Mouse (Mus musculus): ENCODE results near the gene Mybbp1a. TPM values are rescaled to one million over a fixed set of nuclear protein-coding genes. Genes with fewer than 3 reads are reported as not detected.
A peak's percentile ranks its signal among the peaks of the same experiment; 100 is the strongest.
"Not testable (repeated sequence)": the region's sequence is repeated elsewhere in the genome, so short reads cannot be mapped to it uniquely, and the experiment has no call there.

Mybbp1a gene
- total RNA-seq, 2 experiments from 2014 or later, result 55.7 to 56.2 TPM

DNA sequence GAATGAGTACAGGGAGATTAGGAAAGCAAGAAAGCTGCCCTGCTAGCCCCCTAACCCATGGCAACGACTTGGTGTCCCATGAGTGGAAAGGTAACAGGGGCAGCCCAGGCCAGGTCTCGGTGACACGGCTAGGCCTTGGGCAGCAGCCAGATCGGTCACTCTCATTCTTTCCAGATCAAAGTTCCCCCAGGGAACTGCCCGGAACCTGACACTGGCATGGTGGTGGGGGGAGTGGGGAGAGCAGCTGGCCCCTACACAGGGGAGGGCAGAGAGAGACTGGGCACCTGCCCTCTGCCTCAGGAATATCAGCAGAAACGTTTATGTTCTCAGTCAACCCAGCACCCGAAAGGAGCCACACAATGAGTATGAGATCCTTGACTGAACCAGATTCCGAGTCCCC is 22.9 kb upstream of the Mybbp1a start:
- no peak for TF ChIP-seq CTCF (conservative IDR thresholded peaks at IDR 0.05)
- DNase-seq (ENCODE audit: low spot score in 2 of 2), result no peak
- no peak overlapping the region for H3K4me3 ChIP-seq
- H3K27ac ChIP-seq, result no peak overlapping the region

GRCm38 (mm10) chr11:72419006-72419405 is 22.1 kb upstream of the Mybbp1a start:
- DNase-seq (ENCODE audit: low spot score in 2 of 2), result no peak
- H3K27ac ChIP-seq, result no peak overlapping the region
- no peak overlapping the region for H3K4me3 ChIP-seq
- TF ChIP-seq CTCF (conservative IDR thresholded peaks at IDR 0.05), result no peak

DNA sequence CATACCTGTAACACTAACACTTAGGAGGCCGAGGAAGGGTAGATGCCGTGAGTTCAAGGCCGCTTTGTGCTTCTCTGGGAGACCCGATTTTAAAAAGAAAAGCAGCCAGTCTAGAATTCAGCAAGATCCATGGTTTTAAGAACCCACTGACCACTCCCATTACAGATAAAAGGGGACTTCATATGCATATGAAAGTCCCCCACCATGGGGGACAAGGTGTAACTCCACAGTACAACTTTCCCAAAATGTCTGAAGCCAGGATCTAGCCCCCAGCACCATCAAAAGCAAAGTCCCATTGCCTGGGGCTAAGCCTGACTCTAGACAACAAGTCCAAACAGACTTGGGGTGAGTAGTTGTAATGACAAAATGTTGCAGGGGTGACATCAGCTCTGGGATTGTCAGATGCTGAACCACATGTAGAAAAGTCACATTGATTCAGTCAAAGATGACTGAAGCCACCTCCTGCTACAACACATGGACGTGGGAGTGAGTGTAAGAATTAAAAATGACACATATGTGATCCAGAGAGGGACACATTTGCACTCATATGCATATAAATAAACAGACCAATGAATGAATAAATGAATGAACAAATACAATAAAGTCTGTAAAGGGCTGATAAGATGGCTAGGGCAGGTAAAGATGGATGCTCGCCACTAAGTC is 20.6 kb upstream of the Mybbp1a start:
- TF ChIP-seq CTCF (conservative IDR thresholded peaks at IDR 0.05), result no peak
- no peak overlapping the region for H3K27ac ChIP-seq
- no peak overlapping the region for H3K4me3 ChIP-seq
- DNase-seq (ENCODE audit: low spot score in 2 of 2), result peak; percentile 44 to 51

DNA sequence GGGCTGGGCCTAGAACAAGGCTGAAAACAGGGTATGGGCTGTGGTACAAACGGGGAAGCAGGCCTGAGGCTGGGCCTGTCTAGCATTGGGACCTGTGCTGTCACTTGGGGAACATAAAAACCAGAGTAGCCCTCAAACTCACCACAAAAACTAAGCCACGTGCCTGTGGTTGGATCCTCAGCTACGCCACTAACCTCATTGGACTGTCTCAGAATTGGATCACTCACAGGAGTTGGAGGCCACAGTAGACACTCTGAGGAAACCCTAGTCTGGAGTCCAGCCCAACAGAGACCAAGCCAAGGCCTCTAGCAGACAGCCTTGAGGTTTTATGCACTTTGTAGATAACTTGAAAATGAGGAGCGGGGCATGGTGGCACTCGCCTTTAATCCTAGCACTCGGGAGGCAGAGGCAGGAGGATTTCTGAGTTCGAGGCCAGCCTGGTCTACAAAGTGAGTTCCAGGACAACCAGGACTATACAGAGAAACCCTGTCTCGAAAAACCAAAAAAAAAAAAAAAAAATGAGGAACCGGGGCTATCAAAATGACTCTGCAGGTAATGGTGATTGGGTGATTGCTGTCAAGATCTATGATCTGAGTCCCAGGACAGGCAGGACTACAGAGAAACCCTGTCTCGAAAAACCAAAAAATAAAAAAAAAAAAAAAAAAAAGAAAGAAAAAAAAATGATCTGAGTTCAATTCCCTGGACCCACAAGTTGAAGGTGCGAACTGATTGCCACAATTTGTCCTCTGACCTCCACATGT is 19.5 kb upstream of the Mybbp1a start:
- no peak overlapping the region for H3K4me3 ChIP-seq
- no peak for DNase-seq (ENCODE audit: low spot score in 2 of 2)
- no peak overlapping the region for H3K27ac ChIP-seq
- no peak for TF ChIP-seq CTCF (conservative IDR thresholded peaks at IDR 0.05)

- no peak for TF ChIP-seq CTCF (conservative IDR thresholded peaks at IDR 0.05)
- H3K27ac ChIP-seq, result no peak overlapping the region
- no peak overlapping the region for H3K4me3 ChIP-seq
- DNase-seq (ENCODE audit: low spot score in 2 of 2), result no peak
Measured at GRCm38 (mm10) chr11:72423686-72424085, 17.5 kb upstream of the Mybbp1a start.

- no peak overlapping the region for H3K4me3 ChIP-seq
- no peak for DNase-seq (ENCODE audit: low spot score in 2 of 2)
- no peak overlapping the region for H3K27ac ChIP-seq
- TF ChIP-seq CTCF (conservative IDR thresholded peaks at IDR 0.05), result no peak
Measured at GRCm38 (mm10) chr11:72425201-72425600, 16.0 kb upstream of the Mybbp1a start.

- DNase-seq (ENCODE audit: low spot score in 2 of 2), result no peak
Measured at GRCm38 (mm10) chr11:72426884-72427283, 14.3 kb upstream of the Mybbp1a start.

GRCm38 (mm10) chr11:72428694-72429093 is 12.5 kb upstream of the Mybbp1a start:
- H3K27ac ChIP-seq, result no peak overlapping the region
- no peak overlapping the region for H3K4me3 ChIP-seq
- TF ChIP-seq CTCF (conservative IDR thresholded peaks at IDR 0.05), result peak; percentile 76
- peak; percentile 75 to 78 for DNase-seq (ENCODE audit: low spot score in 2 of 2)

More at GRCm38 (mm10) chr11:72426884-72427283, 14.3 kb upstream of the Mybbp1a start:
- TF ChIP-seq CTCF (conservative IDR thresholded peaks at IDR 0.05), result peak; percentile 78
- Histone ChIP-seq H3K4me3 (no peak overlapping the region), H3K27ac (peak overlapping the region; percentile 1; the same call in 1 of the 2 replicates)

GRCm38 (mm10) chr11:72429288-72429690 is 11.9 kb upstream of the Mybbp1a start:
- peak overlapping the region; percentile 48 for H3K4me3 ChIP-seq
- peak; percentile 75 to 76 for DNase-seq (ENCODE audit: low spot score in 2 of 2)
- TF ChIP-seq CTCF (conservative IDR thresholded peaks at IDR 0.05), result peak; percentile 93
- peak overlapping the region; percentile 60; the same call in 1 of the 2 replicates for H3K27ac ChIP-seq

DNA sequence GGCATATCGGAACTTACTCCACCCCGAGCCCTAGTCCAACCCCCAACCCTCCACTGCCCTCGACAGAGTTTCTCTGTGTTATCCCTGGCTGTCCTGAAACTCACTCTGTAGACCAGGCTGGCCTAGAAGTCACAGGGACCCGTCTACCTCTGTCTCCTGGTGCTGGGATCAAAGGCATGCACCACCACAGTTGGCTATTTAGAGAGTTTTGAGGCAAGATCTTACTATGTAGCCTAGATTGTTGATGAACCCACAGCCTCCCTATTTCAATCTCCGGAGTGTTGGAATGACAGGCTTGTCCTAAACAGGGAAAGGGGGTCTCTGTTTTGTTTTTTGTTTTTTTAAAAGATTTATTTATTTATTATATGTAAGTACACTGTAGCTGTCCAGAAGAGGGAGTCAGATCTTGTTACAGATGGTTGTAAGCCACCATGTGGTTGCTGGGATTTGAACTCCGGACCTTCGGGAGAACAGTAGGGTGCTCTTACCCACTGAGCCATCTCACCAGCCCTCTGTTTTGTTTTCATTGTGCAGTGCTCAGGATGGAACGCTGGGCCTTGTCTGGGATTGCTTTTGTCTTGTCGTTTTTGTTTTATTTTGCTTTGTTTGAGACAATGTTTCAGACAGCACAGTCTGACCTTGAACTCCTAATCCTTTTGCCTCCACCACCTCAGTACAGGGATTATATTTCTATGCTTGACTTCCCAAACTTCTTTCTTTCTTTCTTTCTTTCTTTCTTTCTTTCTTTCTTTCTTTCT is 10.7 kb upstream of the Mybbp1a start:
- not testable (repeated sequence) for DNase-seq (ENCODE audit: low spot score in 2 of 2); H3K4me3 ChIP-seq; H3K27ac ChIP-seq

DNA sequence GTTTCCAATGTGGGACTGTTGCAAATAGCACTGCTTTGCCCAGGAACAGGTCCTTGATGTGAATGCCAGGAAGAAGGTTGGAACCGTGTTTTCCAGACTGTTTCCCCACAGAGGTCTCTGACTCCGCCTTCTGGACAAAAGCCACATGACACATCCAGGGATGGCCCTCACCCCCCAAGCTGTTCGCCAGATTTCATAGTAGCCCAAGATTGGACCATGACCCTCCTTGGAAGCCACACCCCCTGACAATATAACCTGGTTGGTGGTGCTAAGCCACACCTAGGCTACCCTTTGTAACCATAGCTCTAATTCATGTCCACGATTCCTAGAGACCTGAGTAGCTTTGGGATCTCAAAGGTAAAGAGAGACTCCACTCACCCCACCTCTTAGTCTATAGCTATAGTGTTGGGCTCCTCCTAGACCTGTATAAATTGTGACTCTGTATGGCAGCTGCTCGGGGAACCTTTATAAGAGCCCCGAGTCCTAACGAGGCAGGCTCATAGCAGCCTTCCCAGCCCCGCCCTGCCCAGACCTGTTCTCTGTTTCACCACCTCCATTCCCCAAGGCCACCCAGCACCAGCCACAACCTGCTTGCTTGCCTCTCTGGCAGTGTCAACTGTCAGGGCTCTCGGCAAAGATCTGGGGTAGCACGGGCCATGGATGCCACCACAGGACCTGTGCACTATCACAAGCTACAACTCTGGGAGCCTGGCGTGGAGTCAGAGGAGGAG is 6.0 kb upstream of the Mybbp1a start, which contains the start of gene Ggt6:
Gene Ggt6 (plus strand): TSS at position 564 of the 731 bp plus-strand sequence.
- H3K27ac ChIP-seq, result peak within 1 kb of the TSS; percentile 64; the same call in 1 of the 2 replicates
- H3K4me3 ChIP-seq, result no peak within 1 kb of the TSS
- TF ChIP-seq CTCF (conservative IDR thresholded peaks at IDR 0.05), result no peak
- no peak for DNase-seq (ENCODE audit: low spot score in 2 of 2)

DNA sequence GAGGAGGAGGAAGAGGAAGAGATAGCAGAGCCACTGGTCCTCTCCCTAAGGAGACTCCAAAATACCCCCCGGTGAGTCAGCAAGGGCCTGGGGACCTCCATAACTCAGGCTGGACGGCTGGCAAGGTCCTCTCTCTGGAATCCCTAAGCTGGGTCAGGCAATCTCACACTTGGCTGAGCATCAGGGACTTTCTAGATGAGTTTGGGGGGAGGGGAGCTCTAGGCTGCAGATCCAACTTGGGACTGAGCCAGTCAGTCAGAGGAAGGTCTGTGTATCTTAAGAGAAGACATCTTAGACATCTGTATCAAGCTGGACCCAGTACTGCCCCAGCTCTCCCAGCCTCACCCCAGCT is 5.5 kb upstream of the Mybbp1a start:
- Histone ChIP-seq H3K4me3 (no peak overlapping the region), H3K27ac (no peak overlapping the region)
- TF ChIP-seq CTCF (conservative IDR thresholded peaks at IDR 0.05), result no peak
- no peak for DNase-seq (ENCODE audit: low spot score in 2 of 2)
